Mouse (Mus musculus): ENCODE data around the gene Zfp950. TPM values are rescaled to one million over a fixed set of nuclear protein-coding genes. Genes with fewer than 3 reads are reported as not detected.
A peak's percentile ranks its signal among the peaks of the same experiment; 100 is the strongest.

The Zfp950 gene
- polyA plus RNA-seq, 2 experiments = 46.4 to 56.3 TPM

DNA sequence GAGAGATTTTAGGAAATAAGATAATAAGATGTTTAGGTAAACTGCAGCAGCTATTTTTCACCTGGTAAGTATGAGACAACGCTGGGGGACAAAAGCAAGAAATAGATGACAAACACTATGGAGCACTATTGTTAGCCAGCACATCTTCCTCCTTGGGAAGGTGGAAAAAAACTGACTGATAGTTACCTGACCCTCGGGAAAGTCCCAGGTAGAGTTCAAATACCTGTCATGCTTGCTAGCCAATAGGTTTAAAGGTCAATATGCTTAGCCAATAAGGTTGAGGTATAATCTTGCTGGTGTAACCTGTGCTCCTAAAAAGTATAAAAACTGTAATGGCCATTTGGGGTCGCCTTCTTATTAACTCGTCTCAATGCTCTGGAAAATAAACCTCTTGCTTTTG lies 659 bp upstream of the Zfp950 start:
- peak overlapping the region; percentile 83; the same call in 1 of the 2 replicates for H3K9ac ChIP-seq (ENCODE audit: low read depth, low read length, severe bottlenecking)
- no peak overlapping the region for H3K27ac ChIP-seq (replicated peaks; ENCODE audit: low read depth, low read length)
- 22% methylated on average over 4 of the region's 4 CpGs for WGBS

GRCm38 (mm10) chr19:61138655-61139054 lies 2.0 kb downstream of the Zfp950 start:
- H3K4me2 ChIP-seq (replicated peaks; ENCODE audit: low read depth, low read length, severe bottlenecking) = no peak overlapping the region
- H3K36me3 ChIP-seq (ENCODE audit: control insufficient read depth, insufficient read depth, low read length) = 0 out of 2 replicates have a peak, but pooled peaks cover 2% of the 10 kb centered on the region
- H3K4me1 ChIP-seq (ENCODE audit: control insufficient read depth, insufficient read depth, low read length) = peaks cover 8% of the 10 kb centered on the region
- no peaks in the 10 kb centered on the region for H3K27me3 ChIP-seq (ENCODE audit: control insufficient read depth, insufficient read depth, low read length)
- no peak for ATAC-seq (ENCODE audit: low FRiP score, low read depth)
- no peak overlapping the region for H3K9ac ChIP-seq (ENCODE audit: low read depth, low read length, severe bottlenecking)
- no peak overlapping the region for H3K27ac ChIP-seq (replicated peaks; ENCODE audit: low read depth, low read length)
- TF ChIP-seq POLR2A (IDR thresholded peaks at IDR 0.05; ENCODE audit: borderline replicate concordance, extremely low read depth, insufficient read depth, insufficient read length) = no peak
- no peak for DNase-seq (ENCODE audit: low spot score)
- no peaks in the 10 kb centered on the region for H3K9me3 ChIP-seq (ENCODE audit: control insufficient read depth, low read length)
- no peak overlapping the region for H3K4me3 ChIP-seq (replicated peaks; ENCODE audit: low read length)

More for the DNA sequence above, 659 bp upstream of the Zfp950 start:
- H3K4me1 ChIP-seq (ENCODE audit: control insufficient read depth, insufficient read depth, low read length) = peaks cover 8% of the 10 kb centered on the region
- no peak for ATAC-seq (ENCODE audit: low FRiP score, low read depth)
- H3K4me2 ChIP-seq (replicated peaks; ENCODE audit: low read depth, low read length, severe bottlenecking) = peak overlapping the region; percentile 65
- TF ChIP-seq POLR2A (IDR thresholded peaks at IDR 0.05; ENCODE audit: borderline replicate concordance, extremely low read depth, insufficient read depth, insufficient read length) = no peak
- no peaks in the 10 kb centered on the region for H3K27me3 ChIP-seq (ENCODE audit: control insufficient read depth, insufficient read depth, low read length)
- DNase-seq (ENCODE audit: low spot score) = no peak
- H3K9me3 ChIP-seq (ENCODE audit: control insufficient read depth, low read length) = no peaks in the 10 kb centered on the region
- H3K36me3 ChIP-seq (ENCODE audit: control insufficient read depth, insufficient read depth, low read length) = 0 out of 2 replicates have a peak, but pooled peaks cover 2% of the 10 kb centered on the region
- peak overlapping the region; percentile 86 for H3K4me3 ChIP-seq (replicated peaks; ENCODE audit: low read length)

- Histone ChIP-seq H3K9me3 (ENCODE audit: control insufficient read depth, low read length) (peaks cover 7% of the 10 kb centered on the region; the same call in 1 of the 2 replicates), H3K4me3 (replicated peaks; ENCODE audit: low read length) (no peak overlapping the region), H3K27me3 (ENCODE audit: control insufficient read depth, insufficient read depth, low read length) (no peaks in the 10 kb centered on the region), H3K4me2 (replicated peaks; ENCODE audit: low read depth, low read length, severe bottlenecking) (no peak overlapping the region), H3K27ac (replicated peaks; ENCODE audit: low read depth, low read length) (no peak overlapping the region), H3K4me1 (ENCODE audit: control insufficient read depth, insufficient read depth, low read length) (no peaks in the 10 kb centered on the region), H3K9ac (ENCODE audit: low read depth, low read length, severe bottlenecking) (no peak overlapping the region), H3K36me3 (ENCODE audit: control insufficient read depth, insufficient read depth, low read length) (peaks cover 9% of the 10 kb centered on the region)
- 90% methylated on average over 10 of the region's 10 CpGs for WGBS
- TF ChIP-seq POLR2A (IDR thresholded peaks at IDR 0.05; ENCODE audit: borderline replicate concordance, extremely low read depth, insufficient read depth, insufficient read length) = no peak
- no peak for ATAC-seq (ENCODE audit: low FRiP score, low read depth)
- DNase-seq (ENCODE audit: low spot score) = no peak
These were observed 9.5 kb downstream of the Zfp950 start for GRCm38 (mm10) chr19:61131096-61131495.

DNA sequence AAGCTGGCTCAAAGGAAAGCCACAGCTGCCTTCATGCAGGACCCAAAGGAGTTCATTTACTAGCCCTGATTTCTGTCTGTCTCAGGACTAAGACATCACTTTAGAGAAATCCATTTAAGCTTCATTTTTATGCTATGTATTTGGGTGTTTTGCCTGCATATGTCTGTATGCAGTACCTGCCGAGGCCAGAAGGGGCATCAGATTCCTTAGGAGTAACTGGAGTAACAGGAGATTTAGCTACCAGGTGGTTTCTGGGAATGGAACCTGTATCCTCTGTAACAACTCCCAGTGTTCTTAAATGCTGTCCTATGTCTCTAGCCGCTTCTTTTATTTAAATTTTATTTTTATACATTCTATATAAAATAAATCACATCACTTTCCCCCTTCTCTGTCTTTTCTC lies 30.5 kb downstream of the Zfp950 start:
- Histone ChIP-seq H3K9me3 (ENCODE audit: control insufficient read depth, low read length) (peaks cover 8% of the 10 kb centered on the region; the same call in 1 of the 2 replicates), H3K4me1 (ENCODE audit: control insufficient read depth, insufficient read depth, low read length) (no peaks in the 10 kb centered on the region), H3K36me3 (ENCODE audit: control insufficient read depth, insufficient read depth, low read length) (no peaks in the 10 kb centered on the region), H3K4me3 (replicated peaks; ENCODE audit: low read length) (no peak overlapping the region), H3K27ac (replicated peaks; ENCODE audit: low read depth, low read length) (no peak overlapping the region), H3K27me3 (ENCODE audit: control insufficient read depth, insufficient read depth, low read length) (no peaks in the 10 kb centered on the region), H3K4me2 (replicated peaks; ENCODE audit: low read depth, low read length, severe bottlenecking) (no peak overlapping the region), H3K9ac (ENCODE audit: low read depth, low read length, severe bottlenecking) (no peak overlapping the region)
- no peak for TF ChIP-seq POLR2A (IDR thresholded peaks at IDR 0.05; ENCODE audit: borderline replicate concordance, extremely low read depth, insufficient read depth, insufficient read length)
- 55% methylated on average over 2 of the region's 2 CpGs for WGBS
- DNase-seq (ENCODE audit: low spot score) (no peak), ATAC-seq (ENCODE audit: low FRiP score, low read depth) (no peak)

DNA sequence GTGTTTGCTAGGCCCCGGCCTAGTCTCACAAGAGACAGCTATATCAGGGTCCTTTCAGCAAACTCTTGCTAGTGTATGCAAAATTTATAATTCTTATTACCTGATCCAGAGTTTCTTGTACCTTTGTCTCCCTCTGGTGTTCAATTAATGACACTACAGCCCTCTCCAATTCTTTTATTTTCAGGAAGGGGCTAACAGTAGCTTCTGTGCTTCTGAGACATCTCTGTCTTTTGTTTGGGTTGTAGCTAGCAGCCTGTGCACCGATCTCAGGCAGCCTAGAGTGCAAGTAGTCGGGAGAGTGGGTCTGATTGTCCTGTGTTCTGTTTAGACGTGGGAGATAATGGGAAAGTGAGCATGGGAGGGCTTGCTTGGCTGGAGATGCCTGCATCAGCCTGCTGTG lies 42.9 kb downstream of the Zfp950 start:
- Histone ChIP-seq H3K27ac (replicated peaks; ENCODE audit: low read depth, low read length) (no peak overlapping the region), H3K4me3 (replicated peaks; ENCODE audit: low read length) (no peak overlapping the region), H3K4me2 (replicated peaks; ENCODE audit: low read depth, low read length, severe bottlenecking) (no peak overlapping the region), H3K4me1 (ENCODE audit: control insufficient read depth, insufficient read depth, low read length) (no peaks in the 10 kb centered on the region), H3K27me3 (ENCODE audit: control insufficient read depth, insufficient read depth, low read length) (no peaks in the 10 kb centered on the region), H3K9ac (ENCODE audit: low read depth, low read length, severe bottlenecking) (no peak overlapping the region), H3K9me3 (ENCODE audit: control insufficient read depth, low read length) (no peaks in the 10 kb centered on the region), H3K36me3 (ENCODE audit: control insufficient read depth, insufficient read depth, low read length) (no peaks in the 10 kb centered on the region)
- no peak for TF ChIP-seq POLR2A (IDR thresholded peaks at IDR 0.05; ENCODE audit: borderline replicate concordance, extremely low read depth, insufficient read depth, insufficient read length)
- ATAC-seq (ENCODE audit: low FRiP score, low read depth) = no peak
- 29% methylated on average over 4 of the region's 4 CpGs for WGBS
- peak; percentile 78 for DNase-seq (ENCODE audit: low spot score)

- H3K9me3 ChIP-seq (ENCODE audit: control insufficient read depth, low read length) = no peaks in the 10 kb centered on the region
- ATAC-seq (ENCODE audit: low FRiP score, low read depth) = no peak
- no peak for DNase-seq (ENCODE audit: low spot score)
- H3K9ac ChIP-seq (ENCODE audit: low read depth, low read length, severe bottlenecking) = no peak overlapping the region
- no peak overlapping the region for H3K27ac ChIP-seq (replicated peaks; ENCODE audit: low read depth, low read length)
- H3K4me2 ChIP-seq (replicated peaks; ENCODE audit: low read depth, low read length, severe bottlenecking) = no peak overlapping the region
- no peak overlapping the region for H3K4me3 ChIP-seq (replicated peaks; ENCODE audit: low read length)
- no peaks in the 10 kb centered on the region for H3K27me3 ChIP-seq (ENCODE audit: control insufficient read depth, insufficient read depth, low read length)
- no peaks in the 10 kb centered on the region for H3K36me3 ChIP-seq (ENCODE audit: control insufficient read depth, insufficient read depth, low read length)
- WGBS = 65% methylated on average over 2 of the region's 2 CpGs
- no peaks in the 10 kb centered on the region for H3K4me1 ChIP-seq (ENCODE audit: control insufficient read depth, insufficient read depth, low read length)
- no peak for TF ChIP-seq POLR2A (IDR thresholded peaks at IDR 0.05; ENCODE audit: borderline replicate concordance, extremely low read depth, insufficient read depth, insufficient read length)
These were observed 43.9 kb downstream of the Zfp950 start for GRCm38 (mm10) chr19:61096776-61097175.

Measured in limb, embryonic 14.5 days (tissue).